ENCODE assay signal across 8 mouse cellular contexts in the genomic region with DNA sequence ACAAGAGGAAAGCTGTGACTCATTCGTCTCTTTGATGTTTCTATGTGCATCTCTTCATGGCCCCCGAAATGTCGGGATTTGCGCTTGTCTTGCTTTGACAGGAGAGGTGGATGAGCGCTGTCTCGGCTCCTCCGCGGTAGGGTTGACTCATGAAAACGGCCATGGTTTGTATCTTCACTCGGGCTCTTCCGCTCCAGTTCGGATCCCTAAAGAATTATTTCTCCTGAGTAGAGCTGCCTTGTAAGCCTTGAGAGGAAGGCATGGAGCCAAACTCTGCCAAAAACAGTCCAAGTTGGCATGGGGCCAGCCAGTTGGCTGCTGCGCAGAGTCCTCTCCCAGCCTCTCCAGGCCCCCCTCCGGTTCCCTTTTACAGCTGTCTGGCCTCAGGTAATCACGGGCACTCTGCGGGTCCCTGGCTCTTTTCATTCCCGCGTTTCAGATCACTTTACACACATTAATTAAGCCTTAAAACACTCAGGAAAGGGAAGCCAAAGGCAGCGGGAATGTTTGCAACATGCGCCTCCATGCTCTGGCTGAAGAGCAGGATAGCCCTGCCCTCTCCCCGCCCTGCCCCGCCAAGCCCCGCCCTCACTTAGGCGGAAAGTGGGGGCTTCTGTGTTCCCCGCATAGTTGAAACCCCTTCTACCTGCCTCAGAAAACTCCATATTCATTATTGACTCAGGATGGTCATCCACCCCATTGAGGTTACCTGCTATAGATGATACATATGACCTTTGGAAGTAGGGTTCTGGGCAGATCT. TPM values are rescaled to one million over a fixed set of nuclear protein-coding genes. Genes with fewer than 3 reads are reported as not detected.
DNase-seq lines count a peak whose midpoint lies in the region; ATAC-seq and TF ChIP-seq lines count a peak whose summit lies in the region.

No protein-coding gene starts in this region.

- H3K4me2 ChIP-seq in forebrain, embryonic 15.5 days (replicated peaks), result peak overlapping the region; percentile 43
- H3K4me2 ChIP-seq in heart, postnatal 0 days (ENCODE audit: low read depth, low read length), result peak overlapping the region; percentile 42

- 35% methylated on average over 25 of the region's 25 CpGs for WGBS in forebrain, embryonic 15.5 days
- WGBS in heart, postnatal 0 days, result 54% methylated on average over 25 of the region's 25 CpGs
- 25% methylated on average over 25 of the region's 25 CpGs for WGBS in olfactory bulb, adult 2 months

- no peaks in the 10 kb centered on the region for H3K9me3 ChIP-seq in forebrain, embryonic 15.5 days
- no peaks in the 10 kb centered on the region for H3K9me3 ChIP-seq in heart, postnatal 0 days (replicated peaks; ENCODE audit: control insufficient read depth, low read length)

- H3K4me1 ChIP-seq in forebrain, embryonic 15.5 days, result peaks cover 12% of the 10 kb centered on the region
- 0 out of 2 replicates have a peak, but pooled peaks cover 3% of the 10 kb centered on the region for H3K4me1 ChIP-seq in heart, postnatal 0 days (ENCODE audit: control insufficient read depth, insufficient read depth)
- peaks cover 10% of the 10 kb centered on the region for H3K4me1 ChIP-seq in olfactory bulb, adult 2 months (ENCODE audit: control insufficient read depth, insufficient read depth, low read length)

- no peaks in the 10 kb centered on the region for H3K27me3 ChIP-seq in forebrain, embryonic 15.5 days
- no peaks in the 10 kb centered on the region for H3K27me3 ChIP-seq in heart, postnatal 0 days (ENCODE audit: control insufficient read depth, insufficient read depth, low read length)

- peak overlapping the region; percentile 4; the same call in 1 of the 2 replicates for H3K4me3 ChIP-seq in forebrain, embryonic 15.5 days
- H3K4me3 ChIP-seq in heart, postnatal 0 days (ENCODE audit: low read depth, low read length), result peak overlapping the region; percentile 14
- H3K4me3 ChIP-seq in olfactory bulb, adult 2 months (ENCODE audit: insufficient read depth, low read depth, low read length), result peak overlapping the region; percentile 7; the same call in 1 of the 2 replicates

- TF ChIP-seq EP300 in heart, postnatal 0 days (IDR thresholded peaks at IDR 0.05; ENCODE audit: low read depth), result no peak

- no peaks in the 10 kb centered on the region for H3K36me3 ChIP-seq in forebrain, embryonic 15.5 days
- no peaks in the 10 kb centered on the region for H3K36me3 ChIP-seq in heart, postnatal 0 days (replicated peaks; ENCODE audit: control insufficient read depth, insufficient read depth, low read length)

- no peak for TF ChIP-seq POLR2A in olfactory bulb, adult 2 months (IDR thresholded peaks at IDR 0.05; ENCODE audit: insufficient read depth, low read depth, low read length)

- no peak overlapping the region for H3K9ac ChIP-seq in forebrain, embryonic 15.5 days (replicated peaks)
- no peak overlapping the region for H3K9ac ChIP-seq in heart, postnatal 0 days (replicated peaks; ENCODE audit: low read depth, low read length)

- ATAC-seq in forebrain, embryonic 15.5 days (replicated peaks), result peak; percentile 93
- ATAC-seq in heart, postnatal 0 days (ENCODE audit: insufficient read depth, low read depth), result peak; percentile 49; the same call in 1 of the 2 replicates
- ATAC-seq in activated CD4-positive, CD25-positive, alpha-beta regulatory T cell, adult 4 months, result no peak

- DNase-seq in urinary bladder, adult 2 months (ENCODE audit: low spot score), result peak; percentile 41
- no peak for DNase-seq in urinary bladder, postnatal 25 days (ENCODE audit: low spot score)
- DNase-seq in heart, postnatal 0 days (ENCODE audit: low spot score), result peak; percentile 51
- peak; percentile 61 for DNase-seq in left cerebral cortex, adult 18-20 months (ENCODE audit: low spot score in 2 of 2)
- no peak for DNase-seq in embryo, embryonic 10 days (ENCODE audit: low spot score)

- TF ChIP-seq CTCF in heart, postnatal 0 days (IDR thresholded peaks at IDR 0.05; ENCODE audit: low read depth), result no peak
- no peak for TF ChIP-seq CTCF in olfactory bulb, adult 2 months (IDR thresholded peaks at IDR 0.05; ENCODE audit: insufficient read depth, low read depth, low read length)

- peak overlapping the region; percentile 29; the same call in 1 of the 2 replicates for H3K27ac ChIP-seq in forebrain, embryonic 15.5 days (replicated peaks)
- no peak overlapping the region for H3K27ac ChIP-seq in heart, postnatal 0 days (ENCODE audit: low read depth)
- no peak overlapping the region for H3K27ac ChIP-seq in olfactory bulb, adult 2 months (ENCODE audit: insufficient read depth, low read depth, low read length)

RNA-seq across cellular contexts. Expression of gene Foxn3, which starts 7.0 kb away (rescaled TPM):
- polyA plus RNA-seq in urinary bladder, adult 2 months (2012; rRNA removed), result 23.4 and 31.7 TPM in 2 replicates
- 86.4 and 90.5 TPM in 2 replicates for polyA plus RNA-seq in forebrain, embryonic 15.5 days (2015; fragmentation: Nextera tagmentation; extraction: Ambion mirVana)
- 31.4 and 36.1 TPM in 2 replicates for total RNA-seq in heart, postnatal 0 days (2014; rRNA removed; ENCODE audit: low replicate concordance)
- 53.1 and 55.3 TPM in 2 replicates for polyA plus RNA-seq in heart, postnatal 0 days (2015; fragmentation: Nextera tagmentation; extraction: Ambion mirVana)
- total RNA-seq in left cerebral cortex, adult 18-20 months (2021), result 10 to 100 TPM; 47.3 to 50.9 TPM
- polyA plus RNA-seq in olfactory bulb, adult 2 months (2012; ENCODE audit: insufficient read depth, insufficient read length, low replicate concordance, missing spikeins), result 91.0 TPM in 1 of 2 replicates, not detected in the other
- 100 to 1,000 TPM in 1 of 2 experiments, 10 to 100 TPM in 1; 91.7 to 138 TPM for polyA plus RNA-seq in activated CD4-positive, CD25-positive, alpha-beta regulatory T cell, adult 4 months (2017; shearing (Covaris generic))

Comparison
In these comparisons a context has a peak if more than half of its experiments do, and no peak if none do; other contexts are left out.
1. DNase-seq: peak in urinary bladder, adult 2 months (single experiment), heart, postnatal 0 days (single experiment) and left cerebral cortex, adult 18-20 months (2 of 2); none in urinary bladder, postnatal 25 days (single experiment) and embryo, embryonic 10 days (single experiment).
2. Peak in every context shown above with its lines, with median percentiles within 50 percentile points of each other: H3K4me3 ChIP-seq.